Mouse (Mus musculus) spleen, adult 2 months (tissue): ENCODE results near the gene Agbl1.
A peak's percentile ranks its signal among the peaks of the same experiment; 100 is the strongest.

Experiments
- CTCF ChIP-seq: fragments of 200-500 bp; IDR thresholded peaks from 2 replicates; pipeline ENCODE4 v1.5.1; 2011; ENCODE audit warnings: mild to moderate bottlenecking, inconsistent platforms; ENCODE audit not compliant: insufficient read depth, insufficient read length, insufficient replicate concordance; ENCODE audit errors: extremely low read depth
- POLR2A ChIP-seq: fragments of 200-500 bp; IDR thresholded peaks from 2 replicates; pipeline ENCODE4 v1.6.1; 2011; ENCODE audit warnings: low read depth, low read length, inconsistent platforms

GRCm38 (mm10) chr7:76392941-76393817 is 163.5 kb downstream of the Agbl1 start:
- TF ChIP-seq POLR2A (no peak), CTCF (peak; percentile 28; the same call in 1 of the 2 replicates)
